Mouse (Mus musculus) right cerebral cortex, postnatal 14 days (tissue): ENCODE data around the gene Herc2.

Experiments
- DNase-seq: peaks from one replicate; pipeline ENCODE4 v3.0.0; 2022

The Herc2 gene

GRCm38 (mm10) chr7:56202843-56203242 lies 152.8 kb downstream of the Herc2 start:
- no peak for DNase-seq

GRCm38 (mm10) chr7:56203286-56203685 lies 153.3 kb downstream of the Herc2 start:
- DNase-seq, result no peak

DNA sequence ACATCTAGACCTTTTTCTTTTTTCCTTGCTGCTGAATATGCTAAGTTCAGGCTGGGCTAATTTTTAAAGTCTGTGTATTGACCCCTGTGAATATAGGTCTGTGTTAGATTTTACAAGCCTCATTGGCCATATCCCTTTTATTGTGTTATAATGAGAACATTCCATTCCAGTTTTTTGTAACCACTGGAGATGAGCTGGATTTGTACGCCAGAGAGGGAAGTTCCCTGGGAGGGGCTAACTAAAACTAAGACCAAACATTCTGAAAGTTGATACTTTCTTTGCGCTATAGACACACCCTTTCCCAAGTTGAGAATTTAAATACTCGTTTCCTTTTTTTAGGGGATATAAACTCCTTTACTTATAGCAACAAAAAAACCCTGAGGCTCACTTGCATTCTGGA lies 154.9 kb downstream of the Herc2 start:
- DNase-seq, result no peak

GRCm38 (mm10) chr7:56220811-56221210 lies 170.8 kb downstream of the Herc2 start:
- no peak for DNase-seq

GRCm38 (mm10) chr7:56235794-56236423 lies 185.9 kb downstream of the Herc2 start:
- DNase-seq, result no peak

DNA sequence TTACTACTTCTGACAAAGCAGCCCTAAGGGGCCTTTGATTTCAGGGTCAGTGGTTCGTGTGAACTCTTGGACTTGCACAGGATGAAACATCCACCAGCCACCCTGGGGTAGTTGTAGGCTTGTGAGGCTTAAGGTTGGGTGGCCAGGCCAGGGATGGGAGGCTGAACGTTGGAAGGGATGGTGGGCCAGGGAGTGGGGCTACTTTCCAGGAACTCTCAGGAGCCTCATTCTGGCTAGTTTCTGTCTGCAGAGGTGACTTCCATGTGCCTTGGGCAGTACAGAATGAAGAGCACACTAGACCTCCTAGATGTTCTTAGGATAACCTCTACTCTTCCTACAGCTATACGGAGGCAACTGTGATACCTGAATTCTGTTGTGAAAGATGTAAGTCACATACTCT lies 186.6 kb downstream of the Herc2 start:
- DNase-seq, result no peak

DNA sequence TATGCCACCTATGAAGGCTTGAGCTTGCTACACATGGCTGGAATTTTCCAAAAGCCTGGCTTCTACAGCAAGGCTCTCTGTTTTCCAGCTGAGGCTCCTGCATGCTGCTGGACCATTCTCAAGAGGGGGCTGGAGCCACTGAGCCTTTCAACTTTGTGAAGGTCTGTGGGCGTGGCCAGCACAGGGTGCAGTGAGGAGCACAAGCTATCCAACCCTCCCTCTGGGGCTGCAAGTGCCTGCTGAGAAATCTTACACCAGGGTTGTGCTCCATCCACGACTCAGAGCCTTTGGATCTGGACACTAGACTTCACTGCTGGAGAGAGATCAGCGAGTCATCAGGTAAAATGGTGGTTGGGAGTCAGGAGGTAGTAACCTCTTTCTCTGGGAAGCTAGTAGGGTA lies 189.5 kb downstream of the Herc2 start, which contains the start of gene Oca2:
TSS of gene Oca2 (plus strand) at position 218 of the 400 bp plus-strand sequence.
- no peak for DNase-seq

- no peak for DNase-seq
These were observed 204.6 kb downstream of the Herc2 start for GRCm38 (mm10) chr7:56254568-56254967.

GRCm38 (mm10) chr7:56257875-56258441 lies 208.0 kb downstream of the Herc2 start:
- no peak for DNase-seq

DNA sequence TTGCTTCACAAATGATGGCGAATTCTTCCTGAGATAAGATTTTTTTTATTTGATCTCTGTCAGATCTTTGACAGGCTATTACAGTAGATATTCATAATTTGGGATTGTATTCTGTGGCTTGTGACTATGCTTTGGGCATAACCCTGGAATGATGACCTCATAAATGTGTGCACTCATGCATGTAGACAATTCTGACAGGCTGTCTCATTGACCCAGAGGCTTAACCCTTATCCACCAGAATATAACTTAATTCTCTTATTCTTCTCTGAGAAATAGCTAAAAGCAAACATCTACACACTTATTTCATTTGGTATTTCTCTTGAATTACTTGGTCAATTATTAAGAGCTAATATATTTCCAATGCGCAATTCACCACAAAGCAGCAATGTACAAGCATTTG lies 227.5 kb downstream of the Herc2 start:
- no peak for DNase-seq
